Mouse (Mus musculus): ENCODE measurements around the gene Perp. TPM values are rescaled to one million over a fixed set of nuclear protein-coding genes. Genes with fewer than 3 reads are reported as not detected.

The Perp gene
- polyA plus RNA-seq (2011; ENCODE audit: insufficient read length, low read depth, missing spikeins), result 10.8 and 26.4 TPM in 2 replicates

- Histone ChIP-seq H3K4me3 (ENCODE audit: insufficient read depth, low read length) (peak within 1 kb of the TSS; percentile 41), H3K27ac (ENCODE audit: insufficient read depth, low read length) (no peak within 1 kb of the TSS), H3K4me1 (ENCODE audit: control insufficient read depth, insufficient read depth, low read length) (no peaks in the 10 kb centered on the region)
- TF ChIP-seq POLR2A (IDR thresholded peaks at IDR 0.05; ENCODE audit: low read depth, low read length), result no peak
- TF ChIP-seq CTCF (IDR thresholded peaks at IDR 0.05; ENCODE audit: borderline replicate concordance, insufficient read depth, low read length), result no peak
Measured at GRCm38 (mm10) chr10:18844441-18845286, at the start of gene Perp. Gene Perp (plus strand): TSS chr10:18845020.

- no peak for TF ChIP-seq CTCF (IDR thresholded peaks at IDR 0.05; ENCODE audit: borderline replicate concordance, insufficient read depth, low read length)
- TF ChIP-seq POLR2A (IDR thresholded peaks at IDR 0.05; ENCODE audit: low read depth, low read length), result no peak
- no peak overlapping the region for H3K27ac ChIP-seq (ENCODE audit: insufficient read depth, low read length)
- H3K4me3 ChIP-seq (ENCODE audit: insufficient read depth, low read length), result no peak overlapping the region
- H3K4me1 ChIP-seq (ENCODE audit: control insufficient read depth, insufficient read depth, low read length), result no peaks in the 10 kb centered on the region
Measured at GRCm38 (mm10) chr10:18811751-18812150, 33.1 kb upstream of the Perp start.

GRCm38 (mm10) chr10:18816560-18816959 lies 28.3 kb upstream of the Perp start:
- Histone ChIP-seq H3K27ac (ENCODE audit: insufficient read depth, low read length) (no peak overlapping the region), H3K4me1 (ENCODE audit: control insufficient read depth, insufficient read depth, low read length) (no peaks in the 10 kb centered on the region), H3K4me3 (ENCODE audit: insufficient read depth, low read length) (no peak overlapping the region)
- TF ChIP-seq CTCF (IDR thresholded peaks at IDR 0.05; ENCODE audit: borderline replicate concordance, insufficient read depth, low read length) (no peak), POLR2A (IDR thresholded peaks at IDR 0.05; ENCODE audit: low read depth, low read length) (no peak)

- H3K4me1 ChIP-seq (ENCODE audit: control insufficient read depth, insufficient read depth, low read length), result no peaks in the 10 kb centered on the region
- H3K4me3 ChIP-seq (ENCODE audit: insufficient read depth, low read length), result no peak overlapping the region
- H3K27ac ChIP-seq (ENCODE audit: insufficient read depth, low read length), result no peak overlapping the region
- TF ChIP-seq CTCF (IDR thresholded peaks at IDR 0.05; ENCODE audit: borderline replicate concordance, insufficient read depth, low read length) (no peak), POLR2A (IDR thresholded peaks at IDR 0.05; ENCODE audit: low read depth, low read length) (no peak)
Measured at GRCm38 (mm10) chr10:18825143-18825542, 19.7 kb upstream of the Perp start.

GRCm38 (mm10) chr10:18826107-18826506 lies 18.7 kb upstream of the Perp start:
- no peak for TF ChIP-seq POLR2A (IDR thresholded peaks at IDR 0.05; ENCODE audit: low read depth, low read length)
- TF ChIP-seq CTCF (IDR thresholded peaks at IDR 0.05; ENCODE audit: borderline replicate concordance, insufficient read depth, low read length), result no peak
- Histone ChIP-seq H3K4me3 (ENCODE audit: insufficient read depth, low read length) (no peak overlapping the region), H3K27ac (ENCODE audit: insufficient read depth, low read length) (no peak overlapping the region), H3K4me1 (ENCODE audit: control insufficient read depth, insufficient read depth, low read length) (no peaks in the 10 kb centered on the region)

- Histone ChIP-seq H3K4me1 (ENCODE audit: control insufficient read depth, insufficient read depth, low read length) (no peaks in the 10 kb centered on the region), H3K27ac (ENCODE audit: insufficient read depth, low read length) (no peak overlapping the region), H3K4me3 (ENCODE audit: insufficient read depth, low read length) (no peak overlapping the region)
- no peak for TF ChIP-seq CTCF (IDR thresholded peaks at IDR 0.05; ENCODE audit: borderline replicate concordance, insufficient read depth, low read length)
- TF ChIP-seq POLR2A (IDR thresholded peaks at IDR 0.05; ENCODE audit: low read depth, low read length), result no peak
Measured at GRCm38 (mm10) chr10:18827936-18828335, 16.9 kb upstream of the Perp start.

- no peak overlapping the region for H3K4me3 ChIP-seq (ENCODE audit: insufficient read depth, low read length)
- no peaks in the 10 kb centered on the region for H3K4me1 ChIP-seq (ENCODE audit: control insufficient read depth, insufficient read depth, low read length)
- TF ChIP-seq POLR2A (IDR thresholded peaks at IDR 0.05; ENCODE audit: low read depth, low read length), result no peak
- no peak for TF ChIP-seq CTCF (IDR thresholded peaks at IDR 0.05; ENCODE audit: borderline replicate concordance, insufficient read depth, low read length)
- no peak overlapping the region for H3K27ac ChIP-seq (ENCODE audit: insufficient read depth, low read length)
Measured at GRCm38 (mm10) chr10:18830359-18830758, 14.5 kb upstream of the Perp start.

- no peak overlapping the region for H3K4me3 ChIP-seq (ENCODE audit: insufficient read depth, low read length)
- no peak overlapping the region for H3K27ac ChIP-seq (ENCODE audit: insufficient read depth, low read length)
- no peak for TF ChIP-seq CTCF (IDR thresholded peaks at IDR 0.05; ENCODE audit: borderline replicate concordance, insufficient read depth, low read length)
- TF ChIP-seq POLR2A (IDR thresholded peaks at IDR 0.05; ENCODE audit: low read depth, low read length), result no peak
- no peaks in the 10 kb centered on the region for H3K4me1 ChIP-seq (ENCODE audit: control insufficient read depth, insufficient read depth, low read length)
Measured at GRCm38 (mm10) chr10:18831823-18832222, 13.0 kb upstream of the Perp start.

- Histone ChIP-seq H3K27ac (ENCODE audit: insufficient read depth, low read length) (no peak overlapping the region), H3K4me3 (ENCODE audit: insufficient read depth, low read length) (no peak overlapping the region), H3K4me1 (ENCODE audit: control insufficient read depth, insufficient read depth, low read length) (no peaks in the 10 kb centered on the region)
- TF ChIP-seq POLR2A (IDR thresholded peaks at IDR 0.05; ENCODE audit: low read depth, low read length), result no peak
- no peak for TF ChIP-seq CTCF (IDR thresholded peaks at IDR 0.05; ENCODE audit: borderline replicate concordance, insufficient read depth, low read length)
Measured at GRCm38 (mm10) chr10:18834389-18834788, 10.4 kb upstream of the Perp start.

All from embryonic fibroblast, embryonic 13.5 days (primary cell).